Mouse (Mus musculus): ENCODE results near the gene Usb1. TPM values are rescaled to one million over a fixed set of nuclear protein-coding genes. Genes with fewer than 3 reads are reported as not detected.
"Not testable (repeated sequence)": the region's sequence is repeated elsewhere in the genome, so short reads cannot be mapped to it uniquely, and the experiment has no call there.

Usb1 gene
- polyA plus RNA-seq, 1 experiment from 2014 or later, result 40.4 TPM

- not testable (repeated sequence) for H3K4me2 ChIP-seq; H3K36me3 ChIP-seq; H3K9ac ChIP-seq; ATAC-seq (ENCODE audit: borderline replicate concordance, extremely low read depth, low FRiP score, low TSS enrichment); H3K4me3 ChIP-seq; H3K27ac ChIP-seq; H3K27me3 ChIP-seq; H3K9me3 ChIP-seq
- peaks cover 21% of the 10 kb centered on the region for H3K4me1 ChIP-seq
- 91% methylated on average over 11 of the region's 11 CpGs for WGBS
Measured at GRCm38 (mm10) chr8:95378928-95379327, 46.8 kb downstream of the Usb1 start.

DNA sequence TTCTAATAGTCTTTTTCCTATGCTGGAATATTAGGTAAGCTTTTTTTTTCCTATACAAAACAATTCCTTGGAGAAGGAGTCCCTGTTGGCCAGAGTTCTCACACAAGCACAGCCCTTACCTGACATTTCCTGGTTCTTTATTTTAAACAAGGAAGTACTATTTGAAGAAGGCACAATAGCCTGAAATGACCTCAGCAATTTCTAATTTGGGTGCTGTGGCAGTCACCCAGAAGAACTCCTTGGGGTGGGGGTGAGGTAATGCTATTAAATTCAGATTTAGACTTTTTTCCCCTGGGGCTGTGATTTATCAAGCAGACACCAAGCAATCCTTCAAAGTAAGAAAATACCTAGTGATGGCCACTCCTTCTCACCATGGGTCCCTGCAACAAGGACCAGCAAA lies 48.9 kb downstream of the Usb1 start:
- Histone ChIP-seq H3K4me2 (no peak overlapping the region), H3K9ac (no peak overlapping the region), H3K27me3 (no peaks in the 10 kb centered on the region), H3K9me3 (0 out of 2 replicates have a peak, but pooled peaks cover 2% of the 10 kb centered on the region), H3K27ac (no peak overlapping the region), H3K36me3 (no peaks in the 10 kb centered on the region), H3K4me1 (peaks cover 21% of the 10 kb centered on the region), H3K4me3 (no peak overlapping the region)
- no peak for ATAC-seq (ENCODE audit: borderline replicate concordance, extremely low read depth, low FRiP score, low TSS enrichment)

- Histone ChIP-seq H3K27me3 (no peaks in the 10 kb centered on the region), H3K36me3 (no peaks in the 10 kb centered on the region), H3K4me3 (no peak overlapping the region), H3K4me1 (peaks cover 17% of the 10 kb centered on the region), H3K9ac (no peak overlapping the region), H3K4me2 (no peak overlapping the region), H3K27ac (no peak overlapping the region), H3K9me3 (0 out of 2 replicates have a peak, but pooled peaks cover 2% of the 10 kb centered on the region)
- WGBS, result 62% methylated on average over 3 of the region's 3 CpGs
- ATAC-seq (ENCODE audit: borderline replicate concordance, extremely low read depth, low FRiP score, low TSS enrichment), result no peak
Measured at GRCm38 (mm10) chr8:95381595-95381994, 49.5 kb downstream of the Usb1 start.

GRCm38 (mm10) chr8:95384501-95384900 lies 52.4 kb downstream of the Usb1 start:
- WGBS, result 65% methylated on average over 3 of the region's 3 CpGs
- no peaks in the 10 kb centered on the region for H3K4me1 ChIP-seq
- no peak overlapping the region for H3K4me3 ChIP-seq
- H3K9ac ChIP-seq, result no peak overlapping the region
- H3K9me3 ChIP-seq, result no peaks in the 10 kb centered on the region
- H3K4me2 ChIP-seq, result no peak overlapping the region
- ATAC-seq (ENCODE audit: borderline replicate concordance, extremely low read depth, low FRiP score, low TSS enrichment), result no peak
- H3K27me3 ChIP-seq, result no peaks in the 10 kb centered on the region
- H3K36me3 ChIP-seq, result no peaks in the 10 kb centered on the region
- H3K27ac ChIP-seq, result no peak overlapping the region

GRCm38 (mm10) chr8:95386037-95386436 lies 54.0 kb downstream of the Usb1 start:
- no peak overlapping the region for H3K4me3 ChIP-seq
- H3K36me3 ChIP-seq, result no peaks in the 10 kb centered on the region
- H3K27ac ChIP-seq, result no peak overlapping the region
- no peak for ATAC-seq (ENCODE audit: borderline replicate concordance, extremely low read depth, low FRiP score, low TSS enrichment)
- H3K9ac ChIP-seq, result no peak overlapping the region
- H3K4me1 ChIP-seq, result no peaks in the 10 kb centered on the region
- WGBS, result 64% methylated on average over 5 of the region's 5 CpGs
- no peaks in the 10 kb centered on the region for H3K9me3 ChIP-seq
- H3K27me3 ChIP-seq, result no peaks in the 10 kb centered on the region
- H3K4me2 ChIP-seq, result no peak overlapping the region

DNA sequence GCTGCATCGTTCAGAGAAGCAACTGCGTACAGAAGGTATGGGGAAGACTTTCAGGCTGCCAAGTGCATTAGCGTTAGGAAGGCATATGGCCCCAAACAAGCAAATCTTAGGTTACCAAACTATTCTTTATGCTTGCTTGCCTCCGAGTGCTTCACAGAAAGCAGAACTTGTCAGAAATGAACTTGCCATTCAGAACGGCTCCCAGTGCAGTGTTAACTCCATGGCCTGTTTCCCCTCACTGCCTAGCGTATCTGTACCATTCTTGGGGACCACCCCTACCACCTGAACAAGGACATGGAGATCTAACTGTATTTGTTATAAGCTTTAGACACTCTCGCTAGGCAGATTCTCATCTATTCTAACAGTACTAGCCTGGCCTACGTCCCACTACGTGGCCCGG lies 55.1 kb downstream of the Usb1 start:
- Histone ChIP-seq H3K4me1 (no peaks in the 10 kb centered on the region), H3K9ac (no peak overlapping the region), H3K4me3 (no peak overlapping the region), H3K27ac (no peak overlapping the region), H3K27me3 (no peaks in the 10 kb centered on the region), H3K9me3 (no peaks in the 10 kb centered on the region), H3K36me3 (no peaks in the 10 kb centered on the region), H3K4me2 (no peak overlapping the region)
- 88% methylated on average over 10 of the region's 10 CpGs for WGBS
- no peak for ATAC-seq (ENCODE audit: borderline replicate concordance, extremely low read depth, low FRiP score, low TSS enrichment)

DNA sequence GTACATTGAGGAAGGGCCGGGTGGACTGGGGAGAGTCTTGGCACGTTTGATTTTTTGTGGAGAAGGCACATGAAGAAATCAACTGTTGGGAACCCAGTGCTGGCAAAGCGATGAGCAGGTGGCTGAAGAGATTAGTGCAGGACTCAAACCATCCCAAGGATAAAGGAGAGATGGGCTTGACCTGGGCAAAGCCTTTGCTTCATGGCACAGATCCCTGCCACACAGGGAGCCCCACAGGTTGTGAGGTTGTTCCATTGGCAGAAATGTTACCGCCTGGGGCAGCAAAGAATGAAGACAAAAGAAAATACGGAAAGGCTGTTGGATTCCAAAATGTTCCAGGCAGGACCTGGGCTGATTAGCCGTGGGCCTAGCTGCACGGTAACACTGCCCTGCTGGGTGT lies 55.9 kb downstream of the Usb1 start:
- H3K4me1 ChIP-seq, result no peaks in the 10 kb centered on the region
- no peak for ATAC-seq (ENCODE audit: borderline replicate concordance, extremely low read depth, low FRiP score, low TSS enrichment)
- no peak overlapping the region for H3K4me3 ChIP-seq
- H3K27ac ChIP-seq, result no peak overlapping the region
- H3K36me3 ChIP-seq, result no peaks in the 10 kb centered on the region
- no peaks in the 10 kb centered on the region for H3K27me3 ChIP-seq
- no peaks in the 10 kb centered on the region for H3K9me3 ChIP-seq
- no peak overlapping the region for H3K4me2 ChIP-seq
- WGBS, result 82% methylated on average over 7 of the region's 7 CpGs
- no peak overlapping the region for H3K9ac ChIP-seq

- 0 out of 2 replicates have a peak overlapping the region, but pooled peaks have one; percentile 88 for H3K27ac ChIP-seq
- H3K36me3 ChIP-seq, result no peaks in the 10 kb centered on the region
- H3K9me3 ChIP-seq, result no peaks in the 10 kb centered on the region
- no peak overlapping the region for H3K4me2 ChIP-seq
- no peak overlapping the region for H3K9ac ChIP-seq
- H3K4me1 ChIP-seq, result peaks cover 10% of the 10 kb centered on the region
- no peaks in the 10 kb centered on the region for H3K27me3 ChIP-seq
- no peak for ATAC-seq (ENCODE audit: borderline replicate concordance, extremely low read depth, low FRiP score, low TSS enrichment)
- 39% methylated on average over 4 of the region's 4 CpGs for WGBS
- H3K4me3 ChIP-seq, result no peak overlapping the region
Measured at GRCm38 (mm10) chr8:95390312-95390711, 58.2 kb downstream of the Usb1 start.

DNA sequence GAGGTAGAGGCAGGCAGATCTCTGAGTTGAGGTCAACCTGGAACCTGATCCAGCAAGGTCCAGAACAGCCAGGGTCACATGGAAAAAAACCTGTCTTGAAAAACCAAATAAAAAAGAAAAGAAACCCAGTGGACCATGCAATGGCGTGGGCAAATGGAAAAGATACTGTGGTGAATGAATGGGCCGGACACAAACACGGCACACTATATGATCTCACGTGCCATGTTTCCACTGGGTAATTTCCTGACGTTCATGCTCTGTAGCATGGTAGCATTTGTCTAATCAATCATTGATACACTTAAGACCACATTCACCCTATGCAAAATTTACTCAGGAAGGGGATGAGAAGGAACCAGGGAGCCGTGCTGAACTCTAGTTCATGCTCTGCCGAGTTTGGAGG lies 59.0 kb downstream of the Usb1 start:
- Histone ChIP-seq H3K9ac (no peak overlapping the region), H3K27ac (peak overlapping the region; percentile 88), H3K4me1 (peaks cover 13% of the 10 kb centered on the region), H3K9me3 (no peaks in the 10 kb centered on the region), H3K36me3 (no peaks in the 10 kb centered on the region), H3K4me2 (no peak overlapping the region), H3K4me3 (no peak overlapping the region), H3K27me3 (no peaks in the 10 kb centered on the region)
- WGBS, result 48% methylated on average over 7 of the region's 7 CpGs
- no peak for ATAC-seq (ENCODE audit: borderline replicate concordance, extremely low read depth, low FRiP score, low TSS enrichment)

DNA sequence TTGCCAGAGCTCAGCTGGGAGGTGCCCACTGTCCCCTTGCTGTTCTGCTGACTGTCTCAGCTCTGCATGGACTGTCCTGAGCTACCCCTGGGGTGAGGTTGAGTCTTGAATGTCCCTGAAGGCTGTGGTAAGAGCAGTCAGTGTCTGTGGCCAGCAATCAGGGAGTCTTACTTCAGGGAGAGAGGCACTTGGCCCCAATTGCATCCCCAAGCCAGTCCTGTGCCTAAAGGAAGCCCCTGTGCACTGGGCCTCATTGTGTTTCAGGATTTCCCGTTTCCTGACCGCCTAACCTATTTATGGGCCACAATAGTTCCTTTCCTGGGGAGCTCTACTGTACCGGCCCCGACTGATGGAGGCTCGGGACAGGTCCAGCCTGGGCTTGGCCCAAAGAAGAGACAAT lies 60.5 kb downstream of the Usb1 start:
- peaks cover 13% of the 10 kb centered on the region for H3K4me1 ChIP-seq

GRCm38 (mm10) chr8:95395186-95395918 lies 63.3 kb downstream of the Usb1 start:
- H3K4me3 ChIP-seq, result no peak overlapping the region
- WGBS, result 26% methylated on average over 8 of the region's 8 CpGs
- peak; percentile 17; the same call in 1 of the 2 replicates for ATAC-seq (ENCODE audit: borderline replicate concordance, extremely low read depth, low FRiP score, low TSS enrichment)
- no peaks in the 10 kb centered on the region for H3K27me3 ChIP-seq
- peak overlapping the region; percentile 64 for H3K27ac ChIP-seq
- H3K9ac ChIP-seq, result no peak overlapping the region
- no peak overlapping the region for H3K4me2 ChIP-seq
- no peaks in the 10 kb centered on the region for H3K9me3 ChIP-seq
- H3K36me3 ChIP-seq, result no peaks in the 10 kb centered on the region
- H3K4me1 ChIP-seq, result peaks cover 13% of the 10 kb centered on the region

More for the DNA sequence above, 60.5 kb downstream of the Usb1 start:
- H3K9me3 ChIP-seq, result no peaks in the 10 kb centered on the region
- WGBS, result 65% methylated on average over 5 of the region's 5 CpGs
- peak; percentile 45; the same call in 1 of the 2 replicates for ATAC-seq (ENCODE audit: borderline replicate concordance, extremely low read depth, low FRiP score, low TSS enrichment)
- H3K4me3 ChIP-seq, result no peak overlapping the region
- H3K27ac ChIP-seq, result peak overlapping the region; percentile 88
- H3K36me3 ChIP-seq, result no peaks in the 10 kb centered on the region
- no peaks in the 10 kb centered on the region for H3K27me3 ChIP-seq
- no peak overlapping the region for H3K9ac ChIP-seq
- no peak overlapping the region for H3K4me2 ChIP-seq

- no peaks in the 10 kb centered on the region for H3K9me3 ChIP-seq
- no peak for ATAC-seq (ENCODE audit: borderline replicate concordance, extremely low read depth, low FRiP score, low TSS enrichment)
- no peaks in the 10 kb centered on the region for H3K27me3 ChIP-seq
- H3K4me2 ChIP-seq, result no peak overlapping the region
- no peak overlapping the region for H3K4me3 ChIP-seq
- 42% methylated on average over 11 of the region's 11 CpGs for WGBS
- H3K9ac ChIP-seq, result no peak overlapping the region
- H3K4me1 ChIP-seq, result peaks cover 13% of the 10 kb centered on the region
- no peaks in the 10 kb centered on the region for H3K36me3 ChIP-seq
- peak overlapping the region; percentile 31 for H3K27ac ChIP-seq
Measured at GRCm38 (mm10) chr8:95396752-95397151, 64.7 kb downstream of the Usb1 start.

Data from lung, embryonic 15.5 days (tissue).